Mouse (Mus musculus) left cerebral cortex, adult 9 months (tissue): ENCODE data around the gene Smim23.

Experiments
- DNase-seq, 2 experiments: peaks; one replicate each; pipeline ENCODE4 v3.0.0; 2022; ENCODE audit warnings: low spot score in 2 of 2

Smim23 gene

GRCm38 (mm10) chr11:32781633-32782404 is 42.6 kb downstream of the Smim23 start:
- DNase-seq = peak in 1 of 2 experiments; percentile 40

- no peak for DNase-seq
These were observed 43.5 kb downstream of the Smim23 start for GRCm38 (mm10) chr11:32780747-32781536.

- no peak for DNase-seq
These were observed 55.6 kb downstream of the Smim23 start for GRCm38 (mm10) chr11:32768642-32769343.
